Mouse (Mus musculus) spleen, adult 2 months (tissue): ENCODE measurements around the gene Arhgap25. TPM values are rescaled to one million over a fixed set of nuclear protein-coding genes. Genes with fewer than 3 reads are reported as not detected.

Experiments used
- DNase-seq, 2 experiments: peaks; one replicate each; pipeline versions ENCODE4 v3.0.0 to v3.0.0-alpha.2; 2012 to 2021; ENCODE audit warnings: low spot score in 2 of 2, low read depth in 1 of 2
- H3K27ac ChIP-seq: fragments of 200-500 bp; 2 replicates; pipeline ENCODE4 v1.5.1; 2012; ENCODE audit warnings: low read length, inconsistent platforms; ENCODE audit not compliant: insufficient read depth
- H3K27me3 ChIP-seq: fragments of 200-500 bp; 2 replicates; pipeline ENCODE4 v1.6.1; 2012; ENCODE audit warnings: mild to moderate bottlenecking, moderate library complexity, low read length, inconsistent platforms; ENCODE audit not compliant: control insufficient read depth, insufficient read depth
- H3K36me3 ChIP-seq: fragments of 200-500 bp; 2 replicates; pipeline ENCODE4 v1.6.1; 2012; ENCODE audit warnings: mild to moderate bottlenecking, low read length, inconsistent platforms; ENCODE audit not compliant: control insufficient read depth, insufficient read depth
- H3K4me1 ChIP-seq: fragments of 200-500 bp; 2 replicates; pipeline ENCODE4 v1.6.1; 2011; ENCODE audit warnings: inconsistent platforms; ENCODE audit not compliant: control insufficient read depth, insufficient read depth, insufficient read length
- H3K4me3 ChIP-seq: fragments of 200-500 bp; 2 replicates; pipeline ENCODE4 v1.5.1; 2011; ENCODE audit warnings: mild to moderate bottlenecking, inconsistent platforms; ENCODE audit not compliant: insufficient read depth, insufficient read length; ENCODE audit errors: extremely low read depth
- CTCF ChIP-seq: fragments of 200-500 bp; IDR thresholded peaks from 2 replicates; pipeline ENCODE4 v1.5.1; 2011; ENCODE audit warnings: mild to moderate bottlenecking, inconsistent platforms; ENCODE audit not compliant: insufficient read depth, insufficient read length, insufficient replicate concordance; ENCODE audit errors: extremely low read depth
- POLR2A ChIP-seq: fragments of 200-500 bp; IDR thresholded peaks from 2 replicates; pipeline ENCODE4 v1.6.1; 2011; ENCODE audit warnings: low read depth, low read length, inconsistent platforms
- WGBS: fragments of 180-500 bp; shearing (Covaris S2); methylation state at CpG from one replicate; pipeline ENCODE4 v1.1.7; 2018; 5-methylcytosine and 5-hydroxymethylcytosine counted together
- polyA plus RNA-seq: library from polyadenylated mRNA; depleted of rRNA; stranded (reverse); fragments of >200 nt; gene quantifications from 2 replicates; pipeline ENCODE4 v1.2.3, GENCODE M21; 2012

Arhgap25 gene
- polyA plus RNA-seq, 1 experiment, result 17.3 TPM

DNA sequence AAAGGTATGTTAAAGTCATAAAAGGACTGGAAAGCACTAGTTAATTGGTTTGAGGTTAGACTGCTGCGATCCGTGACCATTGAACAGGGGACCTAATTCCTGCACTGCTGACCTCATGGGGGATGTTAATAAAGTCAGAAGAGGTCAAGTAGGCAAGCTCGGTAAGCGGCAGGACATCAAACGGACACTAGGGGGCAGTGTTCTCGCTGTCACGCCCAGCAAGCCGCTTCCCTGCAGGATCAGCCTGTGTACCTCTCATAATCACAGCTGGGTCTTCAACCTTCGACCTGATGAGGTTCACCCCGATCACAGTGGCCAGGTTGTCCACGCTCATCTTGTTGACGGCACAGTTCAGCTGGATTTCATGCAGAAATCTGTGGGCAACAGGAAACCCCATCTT, 66.8 kb downstream of the Arhgap25 start:
- Histone ChIP-seq H3K27me3 (no peaks in the 10 kb centered on the region), H3K4me1 (no peaks in the 10 kb centered on the region), H3K27ac (no peak overlapping the region), H3K36me3 (peaks cover 71% of the 10 kb centered on the region), H3K4me3 (no peak overlapping the region)
- DNase-seq, result peak; percentile 41 to 54
- WGBS, result 50% methylated on average over 12 of the region's 12 CpGs
- TF ChIP-seq POLR2A (no peak), CTCF (peak; percentile 86)

DNA sequence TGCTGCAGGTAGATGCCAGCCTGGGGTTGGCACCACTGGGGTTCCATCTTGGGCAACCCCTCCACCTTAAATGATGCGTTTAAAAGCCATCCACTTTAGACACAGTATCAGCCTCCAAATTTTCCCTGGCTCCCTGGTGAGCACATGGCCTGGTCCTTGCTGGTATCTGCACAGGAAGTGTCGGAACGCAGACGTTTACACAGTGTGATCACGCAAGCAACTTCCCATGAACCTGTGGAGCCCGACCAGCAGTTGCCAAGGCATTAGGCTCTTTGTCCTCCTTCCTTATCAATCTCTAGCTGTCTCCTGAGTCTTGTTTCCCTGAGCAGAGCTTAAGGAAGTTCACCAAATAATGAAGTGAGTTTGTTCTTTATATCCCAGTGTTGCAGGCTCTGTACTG, 77.6 kb downstream of the Arhgap25 start:
- no peak overlapping the region for H3K4me3 ChIP-seq

DNA sequence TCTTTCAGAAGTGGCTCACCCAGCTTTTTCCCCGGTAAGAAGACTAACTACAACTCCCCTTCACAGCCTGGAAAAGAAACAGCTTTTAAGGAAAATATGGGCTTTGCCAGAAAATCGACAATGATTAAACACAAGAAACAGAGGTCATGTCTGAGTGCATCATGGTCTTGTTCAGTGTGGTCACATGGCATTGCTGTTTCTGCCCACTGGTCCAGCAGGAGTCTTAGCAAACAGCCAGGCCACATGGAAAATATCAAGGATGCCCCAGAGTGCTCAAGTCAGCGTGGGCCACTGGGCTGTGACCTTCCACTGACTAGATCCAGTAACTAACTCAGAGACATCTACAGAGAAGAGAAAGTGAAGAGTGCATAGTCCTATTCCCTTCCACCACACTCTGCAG, 81.3 kb downstream of the Arhgap25 start:
- DNase-seq, result no peak
- TF ChIP-seq CTCF, result no peak
- TF ChIP-seq POLR2A, result no peak
- H3K4me3 ChIP-seq, result no peak overlapping the region
- peaks cover 1% of the 10 kb centered on the region; the same call in 1 of the 2 replicates for H3K4me1 ChIP-seq
- H3K27me3 ChIP-seq, result no peaks in the 10 kb centered on the region
- no peak overlapping the region for H3K27ac ChIP-seq
- H3K36me3 ChIP-seq, result no peaks in the 10 kb centered on the region; the same call in 1 of the 2 replicates
- 74% methylated on average over 3 of the region's 3 CpGs for WGBS

More for the DNA sequence above, 77.6 kb downstream of the Arhgap25 start:
- no peaks in the 10 kb centered on the region for H3K4me1 ChIP-seq
- no peak overlapping the region for H3K27ac ChIP-seq
- DNase-seq, result no peak
- 91% methylated on average over 6 of the region's 6 CpGs for WGBS
- H3K36me3 ChIP-seq, result peaks cover 17% of the 10 kb centered on the region
- H3K27me3 ChIP-seq, result no peaks in the 10 kb centered on the region
- TF ChIP-seq POLR2A, result no peak
- no peak for TF ChIP-seq CTCF

DNA sequence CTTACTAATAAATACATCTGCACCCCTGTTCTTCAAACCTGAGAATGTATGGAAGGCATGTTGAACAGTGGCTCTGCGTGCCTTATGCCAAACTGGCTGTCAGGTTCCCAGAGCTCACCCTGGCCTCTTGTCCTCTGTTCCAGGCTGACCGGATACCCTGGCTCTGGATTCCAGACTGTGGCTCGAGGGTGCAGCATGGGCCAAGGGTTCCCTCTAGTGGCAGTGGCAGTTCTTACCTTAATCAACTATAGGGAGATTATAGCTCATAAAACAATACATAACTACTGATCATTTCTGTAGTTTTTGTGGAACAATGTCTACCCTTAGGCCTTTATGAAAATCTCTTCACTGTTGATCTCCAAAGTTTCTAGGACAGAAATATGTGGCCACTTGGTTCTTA, 82.0 kb downstream of the Arhgap25 start:
- H3K4me3 ChIP-seq, result no peak overlapping the region
- no peaks in the 10 kb centered on the region for H3K27me3 ChIP-seq
- 49% methylated on average over 3 of the region's 3 CpGs for WGBS
- peaks cover 1% of the 10 kb centered on the region; the same call in 1 of the 2 replicates for H3K4me1 ChIP-seq
- no peaks in the 10 kb centered on the region for H3K36me3 ChIP-seq
- peak; percentile 35; the same call in 1 of the 2 replicates for TF ChIP-seq CTCF
- no peak for TF ChIP-seq POLR2A
- DNase-seq, result peak in 1 of 2 experiments; percentile 18
- H3K27ac ChIP-seq, result no peak overlapping the region

DNA sequence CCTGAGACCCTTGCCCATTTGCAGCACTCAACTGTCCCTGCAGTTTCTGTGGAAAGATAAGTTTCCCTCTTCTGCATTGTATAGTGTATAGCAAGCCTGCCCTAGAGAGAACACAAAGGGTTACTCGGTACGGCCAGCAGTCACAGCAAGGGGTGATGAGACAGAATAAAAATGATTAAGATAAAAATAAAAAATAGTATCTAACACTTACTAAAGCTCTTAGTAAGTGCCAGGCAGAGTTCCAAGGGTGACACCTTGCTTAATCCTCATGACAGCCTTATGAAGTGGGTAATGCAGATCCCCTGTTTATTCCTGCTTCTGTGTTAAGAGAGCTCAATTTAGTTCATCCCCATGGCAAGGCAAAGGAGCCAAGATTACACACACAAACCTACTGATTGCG, 83.5 kb downstream of the Arhgap25 start:
- Histone ChIP-seq H3K27me3 (no peaks in the 10 kb centered on the region), H3K4me3 (no peak overlapping the region), H3K36me3 (no peaks in the 10 kb centered on the region), H3K4me1 (peaks cover 1% of the 10 kb centered on the region; the same call in 1 of the 2 replicates), H3K27ac (no peak overlapping the region)
- TF ChIP-seq POLR2A, result no peak
- no peak for TF ChIP-seq CTCF
- DNase-seq, result no peak
- 85% methylated on average over 3 of the region's 3 CpGs for WGBS

DNA sequence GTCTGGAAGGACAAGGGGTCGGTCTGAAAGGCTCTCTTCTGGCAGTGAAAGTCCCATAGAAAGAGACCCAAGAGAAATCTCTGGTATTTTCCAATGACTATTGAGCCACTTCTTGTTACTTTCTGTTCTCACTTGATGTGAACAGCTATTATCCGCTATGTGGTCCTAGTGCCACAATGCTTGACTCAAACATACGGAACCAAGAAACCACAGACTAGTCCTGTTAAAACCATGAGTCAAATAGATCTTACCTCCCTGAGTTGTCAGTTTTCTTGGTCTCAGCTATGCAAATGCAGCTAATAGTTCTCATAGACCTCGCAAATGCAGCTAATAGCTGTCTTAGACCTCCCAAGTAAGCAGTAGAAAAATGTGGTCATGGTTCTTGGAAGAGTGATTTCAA, 85.8 kb downstream of the Arhgap25 start:
- no peak for DNase-seq
- 45% methylated on average over 4 of the region's 4 CpGs for WGBS

DNA sequence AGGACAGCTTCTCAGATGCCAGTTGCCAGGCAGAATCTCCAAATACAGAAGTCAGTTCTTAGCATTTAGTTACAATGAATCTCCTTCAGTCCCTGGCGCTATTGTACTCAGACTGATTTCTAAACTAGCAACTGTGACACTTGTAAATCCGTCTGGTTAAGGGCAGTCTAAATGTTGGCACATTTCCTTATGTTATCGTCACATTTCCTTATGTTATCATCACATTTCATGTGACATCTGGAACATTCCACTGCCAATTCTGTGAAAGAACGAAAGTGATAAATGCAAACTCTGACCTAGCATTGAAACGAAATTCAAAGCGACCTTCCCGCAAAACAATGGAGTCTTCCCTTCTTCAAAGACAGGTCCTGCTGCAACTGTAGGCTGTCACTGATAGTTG, 87.8 kb downstream of the Arhgap25 start:
- no peak for DNase-seq
- peaks cover 1% of the 10 kb centered on the region; the same call in 1 of the 2 replicates for H3K4me1 ChIP-seq
- no peak for TF ChIP-seq CTCF
- no peak for TF ChIP-seq POLR2A
- H3K36me3 ChIP-seq, result no peaks in the 10 kb centered on the region
- H3K4me3 ChIP-seq, result no peak overlapping the region
- 81% methylated on average over 7 of the region's 7 CpGs for WGBS
- H3K27ac ChIP-seq, result no peak overlapping the region
- H3K27me3 ChIP-seq, result no peaks in the 10 kb centered on the region

More for the DNA sequence above, 85.8 kb downstream of the Arhgap25 start:
- H3K27me3 ChIP-seq, result no peaks in the 10 kb centered on the region
- TF ChIP-seq POLR2A (no peak), CTCF (no peak)
- no peak overlapping the region for H3K4me3 ChIP-seq
- no peak overlapping the region for H3K27ac ChIP-seq
- peaks cover 1% of the 10 kb centered on the region; the same call in 1 of the 2 replicates for H3K4me1 ChIP-seq
- no peaks in the 10 kb centered on the region for H3K36me3 ChIP-seq
